Mouse (Mus musculus) ovary, postnatal 36 days (tissue): ENCODE measurements around the gene Bcdin3d.
A peak's percentile ranks its signal among the peaks of the same experiment; 100 is the strongest.

ENCODE experiments used
- DNase-seq: peaks from one replicate; pipeline ENCODE4 v3.0.0; 2022; ENCODE audit warnings: low spot score, mixed read lengths

The Bcdin3d gene

DNA sequence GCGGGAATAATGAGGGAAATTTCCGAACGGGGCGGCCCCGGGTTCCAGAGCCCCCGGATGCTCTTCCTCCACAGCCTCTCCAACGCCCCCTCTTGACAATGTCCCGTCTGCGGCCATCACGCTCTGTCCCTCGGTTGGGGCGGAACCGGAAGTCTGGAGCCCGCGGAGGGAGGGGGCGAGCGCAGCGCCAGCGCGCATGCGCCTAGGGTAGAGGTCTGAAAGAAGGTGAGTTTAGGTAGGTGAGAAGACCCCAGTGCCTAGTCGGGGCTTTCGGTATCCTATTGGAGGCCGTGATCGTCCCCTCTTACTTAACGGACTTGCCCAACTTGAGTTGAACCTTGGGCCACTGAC is at the start of gene Bcdin3d:
Gene Bcdin3d, minus strand, starts transcription at position 155 of the 351 bp plus-strand sequence.
- peak; percentile 90 for DNase-seq

DNA sequence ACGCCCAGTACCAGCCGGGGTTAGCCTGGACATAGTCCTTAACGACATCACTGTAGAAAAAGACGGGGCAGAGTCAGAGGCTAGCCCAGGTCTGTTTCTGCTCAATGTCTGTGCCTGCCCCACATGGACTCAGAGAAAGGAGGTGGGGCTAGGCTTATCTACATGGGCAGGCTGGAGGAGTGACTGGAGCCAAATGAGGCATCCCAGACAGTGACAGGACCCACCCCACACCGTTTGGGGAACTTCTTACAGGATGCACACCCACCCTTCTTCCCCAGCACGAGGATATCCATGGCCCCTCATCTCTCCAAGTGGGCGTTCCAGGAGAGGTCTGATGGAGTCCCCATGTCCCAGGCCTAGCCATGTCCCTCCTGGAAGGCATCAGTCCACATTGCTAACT is 45.8 kb upstream of the Bcdin3d start:
- no peak for DNase-seq

DNA sequence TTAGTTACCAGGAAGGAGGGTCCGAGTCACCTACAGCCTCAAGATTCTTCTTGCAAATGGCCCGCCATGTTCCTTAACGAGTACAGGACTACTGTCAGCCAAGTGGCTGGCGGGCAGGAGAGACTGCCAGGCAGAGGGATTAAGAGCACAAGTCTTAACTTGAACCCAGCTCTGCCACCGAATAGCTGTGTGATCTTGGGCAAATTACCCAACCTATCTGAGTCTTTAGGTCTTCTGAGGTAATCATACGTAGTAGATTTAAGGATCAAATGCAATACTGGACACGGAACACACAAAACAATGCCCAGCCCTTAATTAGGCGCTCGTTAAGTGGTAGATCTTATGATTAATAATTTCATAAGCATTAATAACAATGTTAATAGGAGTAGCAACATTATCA is 45.1 kb upstream of the Bcdin3d start:
- DNase-seq, result no peak

DNA sequence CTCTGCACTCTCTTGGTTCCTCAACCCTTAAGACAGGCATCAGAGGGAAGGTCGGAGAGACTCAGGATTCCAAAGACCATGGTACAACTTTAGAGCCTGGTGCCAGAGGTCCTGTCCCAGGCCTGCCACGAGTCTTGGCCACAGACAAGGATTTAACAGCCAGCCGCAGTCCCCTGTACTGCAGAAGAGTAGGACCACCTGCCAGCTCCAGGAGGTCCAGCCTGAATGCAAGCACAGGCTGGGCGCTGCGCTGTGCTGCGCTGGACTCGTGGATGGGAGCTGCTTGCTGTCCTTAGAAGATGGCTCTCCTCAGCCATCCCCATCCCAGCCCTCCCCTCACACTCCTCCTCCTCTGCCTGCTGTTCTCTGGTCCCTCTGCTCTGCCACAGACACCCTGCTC is 43.2 kb upstream of the Bcdin3d start:
- DNase-seq, result no peak

DNA sequence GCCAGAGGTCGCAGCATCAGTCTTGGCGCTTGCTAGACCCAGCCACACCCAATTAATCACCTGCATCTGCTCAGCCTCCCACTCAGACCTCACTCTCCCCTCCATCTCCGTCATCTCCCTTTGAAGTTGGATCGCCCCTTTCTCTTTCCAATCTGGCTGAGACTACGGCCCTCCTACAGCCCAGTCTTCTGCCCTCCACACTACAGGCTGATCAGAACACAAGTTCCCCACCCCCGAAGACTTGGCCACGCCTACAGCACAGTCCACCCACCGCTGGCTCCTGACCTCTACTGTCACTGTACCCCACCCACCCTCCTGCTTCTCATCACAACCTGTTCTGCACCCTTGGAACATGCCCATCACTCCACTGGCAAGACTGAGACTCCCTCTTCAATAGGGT is 42.2 kb upstream of the Bcdin3d start:
- DNase-seq, result no peak

DNA sequence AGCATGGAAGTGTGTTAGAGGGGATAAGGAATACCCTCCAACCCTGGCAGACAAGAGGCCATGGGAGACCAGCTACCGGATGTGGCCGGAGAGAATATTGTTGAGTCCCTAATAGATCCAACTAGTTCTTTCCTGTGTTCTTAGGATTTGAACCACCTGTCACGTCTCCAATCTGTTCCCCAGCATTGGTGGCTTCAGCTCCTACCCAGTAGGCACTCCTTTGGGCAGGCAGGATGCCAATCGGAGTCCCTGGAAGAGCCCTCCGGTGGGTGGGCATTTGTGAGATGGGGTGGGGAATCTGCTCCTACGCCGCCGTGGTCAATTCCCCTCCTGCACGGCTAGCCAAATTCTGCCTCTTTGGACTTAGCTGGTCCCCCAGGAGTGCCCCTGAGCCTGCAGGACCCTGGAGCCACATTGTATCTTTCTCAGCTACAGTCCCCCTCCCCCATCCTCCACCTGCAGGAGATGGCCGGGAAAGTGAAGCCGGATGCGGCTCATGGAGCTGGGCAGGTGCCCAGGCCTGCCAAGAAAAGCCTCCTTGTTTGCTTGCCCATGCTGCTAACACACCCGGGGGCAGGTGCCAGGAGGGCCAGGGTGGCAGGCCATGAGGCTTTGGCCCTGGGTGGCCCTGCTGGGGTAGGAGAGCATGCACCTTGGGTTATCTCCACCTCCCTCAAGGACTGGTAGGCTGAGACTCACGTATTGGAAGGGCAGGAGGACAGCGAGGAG is 37.4 kb upstream of the Bcdin3d start:
- peak; percentile 38 for DNase-seq

DNA sequence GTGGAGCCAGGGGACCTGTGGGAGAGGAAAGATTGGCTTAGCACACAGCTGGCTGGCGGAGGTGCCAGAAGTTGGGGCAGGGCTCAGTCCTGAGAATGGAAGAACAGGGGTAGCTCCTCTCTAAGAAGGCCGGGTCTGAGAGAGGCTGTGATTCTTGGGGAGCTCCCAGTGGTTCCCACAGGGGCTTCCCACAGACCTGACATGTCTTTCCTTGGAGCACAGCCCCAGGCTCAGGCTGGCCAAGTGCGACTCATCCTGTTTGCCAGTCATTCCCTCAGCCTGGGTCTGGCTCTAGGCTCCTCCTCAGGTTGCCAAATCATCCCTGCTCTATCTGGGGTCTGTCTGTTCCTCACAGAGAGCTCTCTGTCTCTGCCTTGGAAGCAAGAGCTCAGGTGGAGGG is 36.1 kb upstream of the Bcdin3d start:
- peak; percentile 13 for DNase-seq

DNA sequence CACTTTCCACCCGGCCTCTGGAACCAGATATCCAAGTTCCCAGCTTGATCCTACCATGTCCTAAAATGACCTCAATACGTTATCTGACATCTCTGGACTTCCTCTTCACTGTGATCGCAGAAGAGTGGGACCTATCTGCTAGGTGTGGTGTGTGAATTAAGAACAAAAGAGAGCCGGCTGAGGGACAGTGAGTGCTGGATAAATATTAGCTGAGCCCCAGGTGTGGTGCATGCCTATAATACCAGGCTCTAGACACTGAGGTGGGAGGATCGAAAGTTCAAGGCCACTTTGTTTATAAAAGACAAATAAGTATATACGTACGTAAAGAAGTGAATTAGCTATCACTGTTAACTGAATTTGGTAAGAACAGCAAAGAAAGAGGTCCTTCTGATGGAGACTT is 35.3 kb upstream of the Bcdin3d start:
- DNase-seq, result no peak

DNA sequence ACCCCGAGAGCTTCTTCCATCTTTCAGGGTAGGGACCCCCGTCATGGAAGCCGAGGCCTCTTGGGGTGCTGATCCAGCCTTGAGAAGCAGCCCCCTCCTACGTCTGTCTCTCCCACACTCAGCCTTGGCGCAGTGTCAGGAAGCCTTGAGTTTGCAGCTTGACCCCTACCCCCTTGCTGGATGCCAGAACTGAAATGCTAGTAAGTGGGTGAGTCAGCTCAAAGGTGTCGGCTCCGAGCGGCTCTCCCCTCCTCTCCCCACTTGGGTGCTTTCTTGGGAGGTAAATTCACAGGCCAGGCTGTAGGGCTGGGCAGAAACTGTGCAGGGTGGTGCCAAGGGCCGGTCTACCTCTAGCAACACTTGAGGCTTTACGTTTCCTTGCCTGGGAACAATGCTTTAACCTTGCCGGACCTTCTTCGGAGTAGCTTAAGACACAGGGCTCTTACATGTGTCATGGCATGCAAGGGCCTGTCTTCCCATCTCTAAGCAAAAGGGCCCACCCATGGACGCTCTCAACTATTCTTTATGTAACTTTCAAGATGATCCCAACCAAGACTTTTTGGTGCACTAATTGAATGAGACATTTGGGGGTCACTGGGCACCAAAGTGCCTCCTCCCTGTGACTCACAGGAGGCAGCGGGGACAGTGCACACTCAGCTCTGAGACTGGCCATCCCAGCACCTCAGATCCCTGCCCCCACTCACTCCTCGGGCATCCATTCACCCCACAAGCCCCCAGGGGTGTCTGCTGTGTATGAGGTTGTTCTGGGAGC is 31.0 kb upstream of the Bcdin3d start:
- peak; percentile 61 for DNase-seq

DNA sequence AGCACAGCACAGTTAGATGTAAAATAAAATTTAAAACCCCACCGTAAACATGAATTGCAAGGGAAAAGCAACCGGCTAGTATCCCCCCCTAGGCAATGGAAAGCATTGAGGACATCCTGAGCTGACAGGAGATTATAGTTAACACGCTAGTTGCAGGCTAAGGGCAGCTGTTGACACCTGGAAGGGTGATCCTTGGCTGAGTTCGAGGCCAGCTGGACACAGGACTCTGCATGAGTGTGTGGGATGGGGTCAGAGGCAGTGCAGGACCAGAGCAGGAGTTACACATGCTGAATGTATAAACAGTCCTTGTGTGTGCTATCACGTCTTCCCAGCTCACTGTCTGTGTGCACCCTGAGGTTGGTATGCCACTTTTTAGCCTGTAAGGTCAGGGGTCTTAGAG is 28.7 kb upstream of the Bcdin3d start:
- no peak for DNase-seq

DNA sequence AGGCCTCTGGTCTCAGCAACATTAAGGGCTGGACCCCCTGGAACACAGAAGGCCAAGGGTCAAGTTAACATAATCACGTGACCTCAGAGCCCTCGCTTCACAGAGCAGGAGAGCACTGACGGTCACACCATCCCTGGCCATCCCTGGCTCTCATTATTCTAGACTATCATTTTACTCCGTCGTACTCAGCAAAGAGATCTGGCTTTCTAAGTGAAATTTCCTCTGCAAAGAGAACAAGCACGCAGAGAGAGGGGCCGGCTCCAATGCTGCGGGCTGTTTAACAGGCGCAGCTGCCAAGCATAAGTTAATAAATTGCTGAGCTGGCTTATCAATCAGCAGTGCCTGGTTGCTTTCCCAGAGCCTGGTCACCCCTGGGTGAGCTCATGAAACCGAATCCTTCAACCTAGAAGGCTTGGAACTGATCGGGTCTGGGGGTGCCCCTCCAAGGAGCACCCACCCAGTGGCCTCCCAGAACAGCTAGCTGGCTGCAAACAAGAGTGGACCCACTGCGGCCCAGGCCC is 27.8 kb upstream of the Bcdin3d start:
- no peak for DNase-seq

DNA sequence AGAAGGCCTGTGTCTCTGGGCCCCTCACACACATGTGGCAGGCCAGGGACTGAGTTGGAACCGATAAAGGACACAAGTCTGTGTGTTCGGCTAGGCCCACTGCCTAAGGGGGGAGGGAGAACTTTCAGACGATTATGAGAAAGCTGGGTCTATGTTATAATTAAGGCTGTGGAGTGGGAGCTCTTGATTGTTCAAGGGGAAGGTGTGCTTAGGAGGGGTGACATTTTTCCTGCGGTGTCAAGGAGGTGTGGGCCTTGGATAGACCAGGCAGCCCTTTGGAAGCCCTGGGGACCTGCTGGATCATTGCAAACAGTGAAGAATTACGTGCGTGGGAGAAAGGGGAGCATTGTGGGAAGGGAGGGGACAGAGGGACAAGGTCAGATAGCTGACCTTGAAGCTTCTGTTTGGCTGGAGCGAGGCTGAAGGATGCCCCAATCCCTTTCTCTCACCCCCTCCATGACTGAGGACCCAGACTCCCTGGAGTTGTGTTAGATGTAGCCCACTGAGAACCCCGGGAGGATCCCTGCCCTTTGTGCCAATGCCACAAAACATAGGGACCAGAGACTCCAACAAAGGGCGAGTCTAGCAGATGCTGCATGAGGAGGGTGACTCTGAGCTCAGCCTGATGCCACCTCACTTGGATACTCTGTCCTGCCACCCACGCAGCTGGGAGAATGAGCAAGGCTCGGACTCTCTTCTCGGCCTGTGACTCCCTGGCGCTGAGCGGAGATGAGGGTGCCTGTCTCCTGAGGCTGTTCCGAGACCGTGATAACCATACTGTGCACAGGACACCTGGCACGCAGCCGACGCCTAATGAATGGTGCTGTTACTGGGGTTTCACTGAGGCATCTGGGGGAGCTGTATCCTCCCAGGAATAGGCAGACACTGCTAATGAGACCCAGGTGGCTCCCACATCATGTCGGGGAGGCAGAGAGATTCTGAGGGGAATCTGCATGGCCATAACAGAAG is 27.0 kb upstream of the Bcdin3d start:
- peak; percentile 46 for DNase-seq

DNA sequence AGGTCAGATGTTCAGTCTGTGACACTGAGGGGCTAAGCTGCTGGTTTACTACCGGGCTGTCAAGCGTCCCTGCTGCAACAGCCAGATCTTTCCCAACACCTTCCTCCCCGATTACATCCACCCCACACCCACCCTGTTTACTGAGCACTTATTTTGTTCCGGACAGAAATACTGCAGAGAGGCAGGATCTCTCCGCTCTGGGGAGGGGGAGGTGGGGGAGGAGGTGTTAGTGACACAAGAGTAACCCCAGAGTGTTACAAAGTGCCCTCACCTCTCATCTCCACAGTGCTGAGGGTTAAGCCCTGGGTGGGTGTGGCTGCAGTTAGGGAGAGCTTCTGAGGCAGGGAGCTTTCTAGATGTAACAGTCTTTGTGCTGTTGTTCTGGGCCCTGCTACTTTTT is 25.8 kb upstream of the Bcdin3d start:
- no peak for DNase-seq

DNA sequence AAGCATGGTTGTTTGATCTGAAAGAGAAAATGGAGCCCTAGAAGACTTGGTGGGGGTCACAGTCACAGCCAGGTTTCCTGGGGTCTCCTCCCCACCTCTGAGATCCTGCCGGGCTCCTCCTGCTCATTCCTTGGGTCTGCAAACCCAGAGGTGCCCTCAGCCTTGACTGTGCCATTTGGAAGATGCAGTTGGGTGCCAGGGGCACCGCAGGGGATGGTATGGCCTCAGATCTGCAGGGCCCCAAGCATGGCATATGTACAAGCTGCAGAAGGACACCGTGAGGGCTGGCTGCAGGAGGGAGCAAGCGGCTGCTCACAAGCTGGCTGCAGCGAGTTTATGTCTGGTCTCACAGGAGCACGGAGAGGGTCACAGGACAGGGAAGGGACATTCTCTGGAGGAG is 25.2 kb upstream of the Bcdin3d start:
- DNase-seq, result no peak

DNA sequence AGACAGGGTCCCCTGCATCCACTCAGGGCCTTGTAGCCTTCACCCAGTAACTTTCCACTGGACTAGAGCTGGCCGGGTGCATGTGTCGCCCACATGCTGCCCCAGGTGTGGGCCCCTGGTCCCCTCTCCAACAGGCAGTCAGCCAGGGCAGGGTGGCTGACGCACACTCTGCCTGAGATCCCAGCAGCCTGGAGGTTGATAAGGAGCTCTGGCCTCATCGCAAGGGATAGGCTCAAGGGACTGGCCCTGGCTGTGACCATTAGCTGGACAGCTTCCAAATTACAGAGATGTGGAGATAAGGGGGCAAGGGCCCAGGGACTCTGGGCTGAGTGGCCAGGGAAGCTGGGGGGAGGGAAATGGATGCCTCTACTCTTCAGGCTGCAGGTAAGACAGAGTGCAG is 24.3 kb upstream of the Bcdin3d start:
- peak; percentile 47 for DNase-seq

DNA sequence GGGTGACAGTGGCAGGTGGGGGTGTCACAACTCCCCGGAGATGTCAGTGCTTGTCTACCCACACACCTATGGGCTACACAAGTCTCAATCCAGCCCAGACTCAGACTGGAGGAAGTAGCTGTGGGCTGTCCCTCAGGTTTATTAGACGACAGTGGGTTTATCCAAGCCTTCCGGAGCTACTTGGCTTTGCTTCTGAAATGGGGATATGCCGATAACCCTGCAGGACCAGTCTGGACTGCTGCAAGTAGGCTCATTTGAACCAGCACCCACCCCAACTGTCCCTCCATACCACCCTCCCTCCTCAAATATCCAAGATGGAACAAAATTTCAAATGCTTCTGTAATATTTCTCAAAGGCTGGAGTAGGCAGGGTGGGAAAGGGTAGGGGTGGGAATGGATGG is 23.8 kb upstream of the Bcdin3d start:
- no peak for DNase-seq

DNA sequence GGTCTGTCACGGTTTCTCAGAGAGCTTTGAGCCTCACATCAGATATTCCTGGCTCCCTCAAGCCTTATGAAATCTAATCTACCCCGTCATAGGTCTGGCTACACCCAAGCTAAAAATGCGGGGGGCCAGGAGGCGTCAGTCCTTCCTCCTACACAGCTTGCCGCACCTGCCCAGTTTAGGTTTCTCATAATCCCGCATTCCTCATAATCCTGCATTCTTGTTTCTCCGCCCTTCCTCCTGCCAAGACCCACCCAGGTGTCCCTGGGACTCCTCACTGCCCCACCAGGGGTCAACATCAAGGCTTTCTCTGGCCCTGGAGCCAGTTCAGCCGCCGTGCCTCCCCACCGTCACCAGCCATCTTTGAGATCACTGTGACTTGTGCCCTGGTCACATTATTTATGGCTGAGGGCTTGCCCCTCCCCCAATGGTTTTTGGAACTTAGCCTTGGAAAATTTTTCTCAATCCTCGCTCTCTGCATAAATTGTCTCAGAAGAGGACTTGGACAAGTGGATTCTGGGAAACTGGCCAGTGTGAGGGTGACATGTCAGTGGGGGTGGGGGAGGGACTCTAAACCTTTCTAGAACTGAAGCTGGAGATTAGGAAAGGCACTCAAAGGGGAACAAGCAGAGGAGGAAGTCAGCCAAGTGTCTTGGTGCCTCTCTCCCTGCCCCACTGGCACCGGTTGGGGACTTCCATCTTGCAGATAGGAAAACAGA is 23.2 kb upstream of the Bcdin3d start:
- peak; percentile 49 for DNase-seq

DNA sequence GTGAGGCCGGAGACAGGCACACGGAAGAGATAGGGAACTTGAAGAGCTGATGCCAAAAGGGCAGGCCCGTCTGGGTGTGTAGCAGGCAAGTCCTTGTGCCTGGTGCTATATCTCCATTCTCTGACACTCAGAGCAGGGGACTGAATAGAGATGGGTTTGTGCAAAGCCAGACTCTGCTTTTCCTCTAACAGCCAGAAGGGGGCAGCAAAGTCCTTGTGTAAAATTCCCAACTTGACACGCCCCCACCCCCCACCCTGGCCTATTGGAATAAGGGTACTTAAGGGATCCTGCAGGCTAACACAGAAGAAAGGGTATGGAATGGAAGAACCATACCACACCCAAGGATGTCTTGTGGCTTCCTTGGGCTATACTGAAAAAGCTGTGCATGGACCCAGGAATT is 22.5 kb upstream of the Bcdin3d start:
- peak; percentile 28 for DNase-seq

DNA sequence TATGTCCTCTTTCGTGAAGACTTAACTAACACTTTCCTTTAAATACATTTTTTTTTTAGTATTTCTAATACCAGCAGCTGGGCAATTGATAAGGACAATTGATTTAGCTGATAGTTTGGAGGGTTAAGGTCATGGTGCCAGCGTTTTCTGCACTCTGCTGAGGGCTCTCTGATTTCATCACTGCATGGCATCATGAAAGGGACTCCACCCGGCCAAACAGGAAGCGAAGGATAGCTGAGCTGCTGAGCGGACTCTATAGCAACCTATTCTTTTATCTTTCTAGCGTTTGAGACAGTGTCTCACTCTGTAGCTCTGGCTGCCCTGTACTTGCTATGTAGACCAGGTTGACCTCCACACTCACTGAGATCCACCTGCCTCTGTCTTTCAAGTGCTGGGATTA is 10.2 kb upstream of the Bcdin3d start:
- DNase-seq, result no peak

DNA sequence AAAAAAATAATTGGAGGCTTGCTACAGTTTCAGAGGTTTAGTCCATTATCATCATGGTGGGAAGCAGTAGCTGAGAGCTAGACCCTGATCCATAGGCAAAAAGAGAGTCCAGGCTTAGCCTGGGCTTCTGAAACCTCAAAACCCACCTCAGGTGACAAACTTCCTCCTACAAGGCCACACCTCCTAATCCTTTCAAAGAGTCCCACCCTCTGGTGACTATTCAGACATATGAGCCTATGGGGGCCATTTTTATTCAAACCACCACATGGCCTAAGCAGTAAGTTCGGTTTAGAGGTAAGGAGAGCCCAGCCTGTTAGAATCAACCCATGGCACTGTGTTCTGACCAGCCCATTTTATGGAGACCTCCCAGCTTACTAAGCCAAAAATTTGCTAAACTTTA is 1.3 kb upstream of the Bcdin3d start:
- DNase-seq, result no peak

DNA sequence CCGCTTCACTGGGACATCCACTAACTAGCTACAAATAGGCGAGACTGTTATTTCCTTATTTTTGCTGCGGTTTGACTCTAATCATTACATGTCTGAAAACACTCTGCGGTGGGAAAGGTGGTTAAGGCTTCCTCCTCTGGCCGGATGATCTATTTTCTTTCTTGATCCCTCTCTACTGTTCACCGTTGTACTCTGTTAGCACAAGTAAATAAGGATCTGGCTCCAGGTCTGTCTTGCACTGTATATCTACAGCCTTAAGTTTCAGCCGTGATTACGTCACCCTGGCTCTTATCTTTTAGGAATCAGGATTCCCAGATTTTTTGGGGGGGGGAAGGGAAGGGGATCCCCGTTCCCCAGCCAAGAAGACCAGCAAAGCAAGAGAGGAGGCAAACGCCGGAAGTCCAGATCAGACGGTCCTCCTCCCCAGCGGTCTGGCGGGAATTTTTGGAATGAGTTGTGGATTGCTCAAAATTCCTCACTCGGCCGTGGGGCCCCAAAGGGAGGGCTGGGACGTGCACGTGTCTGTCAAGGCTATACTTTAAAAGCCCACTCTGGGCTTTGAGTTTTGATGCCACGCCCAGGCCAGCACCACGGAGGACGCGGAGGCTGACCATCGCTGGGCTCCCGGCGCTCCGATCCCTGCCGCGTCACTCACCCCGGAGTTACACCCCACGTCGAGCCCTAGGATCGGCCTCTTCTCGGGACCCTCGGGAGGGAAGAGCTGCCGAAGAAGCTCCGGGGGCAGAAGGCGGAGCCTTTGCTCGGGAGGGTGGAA is 542 bp downstream of the Bcdin3d start:
- DNase-seq, result peak; percentile 69
